Mouse (Mus musculus): ENCODE results near the gene Gm13278. TPM values are rescaled to one million over a fixed set of nuclear protein-coding genes. Genes with fewer than 3 reads are reported as not detected.

The Gm13278 gene
- polyA plus RNA-seq, 1 experiment = not detected

Other genes with a start within 250 kb of the Gm13278 start
- gene Ifna15, start 233.3 kb upstream of the Gm13278 start, polyA plus RNA-seq (2012; rRNA removed) = not detected in 2 replicates
- gene Ifna14, start 219.8 kb upstream of the Gm13278 start, polyA plus RNA-seq (2012; rRNA removed) = not detected in 2 replicates
- not detected in 2 replicates for gene Ifna9, start 199.2 kb upstream of the Gm13278 start, polyA plus RNA-seq (2012; rRNA removed)
- gene Ifna12, start 188.2 kb upstream of the Gm13278 start, polyA plus RNA-seq (2012; rRNA removed) = not detected in 2 replicates
- not detected in 2 replicates for gene C87499, start 157.1 kb upstream of the Gm13278 start, polyA plus RNA-seq (2012; rRNA removed)
- not detected in 2 replicates for gene Ifna13, start 147.1 kb upstream of the Gm13278 start, polyA plus RNA-seq (2012; rRNA removed)
- gene Ifna16, start 114.6 kb upstream of the Gm13278 start, polyA plus RNA-seq (2012; rRNA removed) = not detected in 2 replicates
- gene Ifna2, start 107.6 kb upstream of the Gm13278 start, polyA plus RNA-seq (2012; rRNA removed) = not detected in 2 replicates
- not detected in 2 replicates for gene Ifnab, start 100.2 kb upstream of the Gm13278 start, polyA plus RNA-seq (2012; rRNA removed)
- 0.03 and 0.05 TPM in 2 replicates for gene Gm26566, start 69.7 kb upstream of the Gm13278 start, polyA plus RNA-seq (2012; rRNA removed)
- 9.8 and 10.8 TPM in 2 replicates for gene Klhl9, start 69.1 kb upstream of the Gm13278 start, polyA plus RNA-seq (2012; rRNA removed)
- gene Gm13271, start 36.7 kb upstream of the Gm13278 start, polyA plus RNA-seq (2012; rRNA removed) = not detected in 2 replicates
- 0.04 TPM in 1 of 2 replicates, not detected in the other for gene Gm13283, start 31.4 kb upstream of the Gm13278 start, polyA plus RNA-seq (2012; rRNA removed)
- not detected in 2 replicates for gene Gm13290, start 17.7 kb upstream of the Gm13278 start, polyA plus RNA-seq (2012; rRNA removed)
- gene Gm13289, start 14.6 kb upstream of the Gm13278 start, polyA plus RNA-seq (2012; rRNA removed) = not detected in 2 replicates
- gene Gm13272, start 11.7 kb upstream of the Gm13278 start, polyA plus RNA-seq (2012; rRNA removed) = not detected in 2 replicates
- 0.02 and 0.04 TPM in 2 replicates for gene Ifnz, start 9.4 kb upstream of the Gm13278 start, polyA plus RNA-seq (2012; rRNA removed)
- not detected in 2 replicates for gene Gm13276, start 5.8 kb upstream of the Gm13278 start, polyA plus RNA-seq (2012; rRNA removed)
- not detected in 2 replicates for gene Gm13277, start 2.9 kb upstream of the Gm13278 start, polyA plus RNA-seq (2012; rRNA removed)
- gene Gm13275, start 2.9 kb downstream of the Gm13278 start, polyA plus RNA-seq (2012; rRNA removed) = not detected in 2 replicates
- gene Gm13279, start 5.8 kb downstream of the Gm13278 start, polyA plus RNA-seq (2012; rRNA removed) = not detected in 2 replicates
- gene Gm13285, start 8.1 kb downstream of the Gm13278 start, polyA plus RNA-seq (2012; rRNA removed) = not detected in 2 replicates
- not detected in 2 replicates for gene Gm13287, start 11.7 kb downstream of the Gm13278 start, polyA plus RNA-seq (2012; rRNA removed)
- gene Gm13288, start 14.0 kb downstream of the Gm13278 start, polyA plus RNA-seq (2012; rRNA removed) = 0.02 TPM in 1 of 2 replicates, not detected in the other
- gene Ifna7, start 24.7 kb downstream of the Gm13278 start, polyA plus RNA-seq (2012; rRNA removed) = not detected in 2 replicates
- not detected in 2 replicates for gene Ifna11, start 28.4 kb downstream of the Gm13278 start, polyA plus RNA-seq (2012; rRNA removed)
- not detected in 2 replicates for gene Ifna6, start 35.9 kb downstream of the Gm13278 start, polyA plus RNA-seq (2012; rRNA removed)
- gene Ifna5, start 44.0 kb downstream of the Gm13278 start, polyA plus RNA-seq (2012; rRNA removed) = not detected in 2 replicates
- gene Ifna4, start 50.3 kb downstream of the Gm13278 start, polyA plus RNA-seq (2012; rRNA removed) = not detected in 2 replicates
- gene Ifna1, start 58.5 kb downstream of the Gm13278 start, polyA plus RNA-seq (2012; rRNA removed) = not detected in 2 replicates
- gene Ifne, start 88.7 kb downstream of the Gm13278 start, polyA plus RNA-seq (2012; rRNA removed) = not detected in 2 replicates